Mouse (Mus musculus) cortical plate, adult 2 months (tissue): Measurements from ENCODE around the gene Uggt2.

Experiments used
- CTCF ChIP-seq: fragments of 200-500 bp; IDR thresholded peaks from 2 replicates; pipeline ENCODE4 v1.5.1; 2011; ENCODE audit warnings: mild to moderate bottlenecking, control low read depth, low read length; ENCODE audit not compliant: insufficient read depth; ENCODE audit errors: extremely low read depth
- POLR2A ChIP-seq: fragments of 200-500 bp; IDR thresholded peaks from 2 replicates; pipeline ENCODE4 v1.6.1; 2011; ENCODE audit warnings: mild to moderate bottlenecking, low read length, control low read depth; ENCODE audit not compliant: insufficient read depth; ENCODE audit errors: extremely low read depth

DNA sequence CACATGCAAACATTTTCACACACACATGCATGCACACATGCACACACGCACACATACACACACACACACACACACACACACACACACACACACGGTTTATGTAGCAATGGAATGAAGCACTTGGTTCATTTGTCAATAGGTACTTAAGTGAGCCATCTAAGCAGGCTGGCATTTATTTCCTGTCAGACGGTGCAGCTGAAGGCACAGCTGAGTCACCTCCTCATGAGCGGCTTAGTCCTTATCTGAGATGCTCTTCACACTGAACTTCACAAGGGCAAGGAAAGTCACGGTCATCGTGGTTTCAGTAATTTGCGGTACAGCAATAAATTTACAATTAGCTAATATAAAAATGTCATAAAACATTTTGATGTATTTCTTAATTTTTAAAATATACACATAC lies 55.5 kb downstream of the Uggt2 start:
- no peak for TF ChIP-seq POLR2A
- TF ChIP-seq CTCF: no peak
